Mouse (Mus musculus) embryonic stem cell, embryonic (primary cell): Measurements from ENCODE around the gene Tfap4.

ENCODE experiments used
- CTCF ChIA-PET, 4 experiments: fragments of 300-600 bp in 2 of 4; fragments of 350-600 bp in 2 of 4; sonication (Branson Sonifier 250); formaldehyde crosslinking; loops; one replicate each; lab custom pipeline; 2022; ENCODE audit warnings: inconsistent platforms in 2 of 4; lab: Charles Lee
- POLR2A ChIA-PET, 4 experiments: fragments of 300-600 bp in 2 of 4; fragments of 350-600 bp in 2 of 4; sonication (Branson Sonifier 250); formaldehyde crosslinking; loops; one replicate each; lab custom pipeline; 2022; ENCODE audit warnings: antibody characterized with exemption in 4 of 4, inconsistent platforms in 1 of 4; lab: Charles Lee

Tfap4 gene

GRCm38 (mm10) chr16:4583807-4584206 lies 24.2 kb upstream of the Tfap4 start:
- CTCF ChIA-PET = interaction anchor here (0.6 to 3.4 kb wide), 5 partner anchors 23 to 26 kb away, joined by 3 to 36 read pairs (median 4); partner anchors contain the start of gene Tfap4 (in 1 of the 4)
- POLR2A ChIA-PET = interaction anchor here in 3 of 4 experiments (0.7 to 8.7 kb wide), 12 partner anchors 7 to 381 kb away, joined by 3 to 151 read pairs (median 4); partner anchors contain the start of genes Tfap4 (in 2 of the 3) and Pam16 (in 1 of the 3)

GRCm38 (mm10) chr16:4581179-4581578 lies 21.5 kb upstream of the Tfap4 start:
- POLR2A ChIA-PET = interaction anchor here in 3 of 4 experiments (0.7 to 8.7 kb wide), 9 partner anchors 12 to 174 kb away, joined by 3 to 151 read pairs (median 6); partner anchors contain the start of genes Glis2 (in 2 of the 3) and Tfap4 (in 2 of the 3)
- CTCF ChIA-PET = interaction anchor here (0.6 to 7.0 kb wide), 5 partner anchors 12 to 513 kb away, joined by 3 to 54 read pairs (median 3); no protein-coding TSS in a partner anchor

GRCm38 (mm10) chr16:4578630-4579029 lies 19.0 kb upstream of the Tfap4 start:
- CTCF ChIA-PET = interaction anchor here (0.6 to 7.0 kb wide), 31 partner anchors 8 to 335 kb away, joined by 3 to 54 read pairs (median 5); partner anchors contain the start of genes Tfap4 (in 2 of the 4) and Glis2 (in 1 of the 4)
- POLR2A ChIA-PET = interaction anchor here in 3 of 4 experiments (0.5 to 7.6 kb wide), 29 partner anchors 8 to 205 kb away, joined by 3 to 92 read pairs (median 5); partner anchors contain the start of genes Glis2 (in 2 of the 3), Pam16 (in 2 of the 3), Tfap4 (in 2 of the 3) and Srl (in 1 of the 3)

- ChIA-PET CTCF (interaction anchor here (0.6 to 7.0 kb wide), 27 partner anchors 9 to 273 kb away, joined by 3 to 54 read pairs (median 5); partner anchors contain the start of genes Tfap4 (in 2 of the 4) and Srl (in 1 of the 4)), POLR2A (interaction anchor here in 3 of 4 experiments (0.6 to 7.6 kb wide), 25 partner anchors 9 to 103 kb away, joined by 3 to 92 read pairs (median 5); partner anchors contain the start of genes Tfap4 (in 2 of the 3), Coro7 (in 1 of the 3), Glis2 (in 1 of the 3) and Pam16 (in 1 of the 3))
These were observed 17.2 kb upstream of the Tfap4 start for GRCm38 (mm10) chr16:4576873-4577272.

DNA sequence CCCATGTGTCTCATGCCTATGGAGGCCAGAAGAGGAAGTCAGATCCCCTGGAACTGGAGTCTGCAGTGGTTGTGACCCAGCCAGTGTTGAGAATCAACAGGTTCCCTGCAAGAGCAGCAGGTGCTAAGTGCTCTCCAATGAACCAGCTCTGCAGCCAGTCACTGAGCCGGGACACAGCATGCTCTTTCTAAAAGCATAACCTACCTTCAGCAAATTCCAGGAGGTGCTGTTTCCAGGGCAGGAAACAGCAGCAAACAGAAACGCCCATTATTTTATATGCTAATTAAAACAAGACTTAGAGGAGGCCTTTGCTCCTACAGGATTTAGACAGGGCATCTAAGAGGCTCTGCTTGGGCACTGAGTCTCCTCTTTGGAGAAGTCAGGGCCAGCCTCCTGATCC lies 16.4 kb upstream of the Tfap4 start:
- ChIA-PET CTCF (interaction anchor here in 3 of 4 experiments (0.7 to 7.0 kb wide), 14 partner anchors 8 to 91 kb away, joined by 3 to 54 read pairs (median 6); partner anchors contain the start of genes Srl (in 1 of the 3) and Tfap4 (in 1 of the 3)), POLR2A (interaction anchor here in 2 of 4 experiments (1.0 to 7.6 kb wide), 15 partner anchors 10 to 104 kb away, joined by 3 to 92 read pairs (median 7); partner anchors contain the start of genes Tfap4 (in 2 of the 2), Coro7 (in 1 of the 2), Glis2 (in 1 of the 2) and Pam16 (in 1 of the 2))

DNA sequence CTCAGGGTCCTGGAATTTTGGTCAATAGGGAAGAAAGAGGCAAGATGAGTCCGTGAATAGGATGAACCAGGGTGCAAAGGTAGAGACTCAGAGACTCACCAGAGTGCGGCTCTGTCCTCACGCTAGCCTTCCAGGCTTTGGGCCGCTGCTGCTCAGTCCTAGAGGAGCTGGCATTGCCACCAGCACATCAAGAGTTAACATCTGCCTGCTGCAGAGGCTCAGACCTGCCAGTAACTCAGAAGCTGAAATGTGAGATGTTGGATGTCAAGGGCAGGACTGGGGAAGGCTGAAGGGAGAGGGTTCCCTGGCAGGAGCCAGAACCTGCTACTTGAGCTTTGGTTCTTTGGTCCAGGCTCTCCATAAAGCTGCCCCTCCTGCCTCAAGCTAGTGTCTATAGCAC lies 11.1 kb upstream of the Tfap4 start:
- ChIA-PET POLR2A (interaction anchor here in 2 of 4 experiments (0.9 to 22.9 kb wide), 6 partner anchors 11 to 54 kb away, joined by 3 to 632 read pairs (median 28); partner anchors contain the start of genes Pam16 (in 2 of the 2), Tfap4 (in 2 of the 2) and Glis2 (in 1 of the 2)), CTCF (interaction anchor here in 3 of 4 experiments (0.7 to 6.1 kb wide), 8 partner anchors 10 to 96 kb away, joined by 3 to 72 read pairs (median 3); partner anchors contain the start of gene Tfap4 (in 1 of the 3))

DNA sequence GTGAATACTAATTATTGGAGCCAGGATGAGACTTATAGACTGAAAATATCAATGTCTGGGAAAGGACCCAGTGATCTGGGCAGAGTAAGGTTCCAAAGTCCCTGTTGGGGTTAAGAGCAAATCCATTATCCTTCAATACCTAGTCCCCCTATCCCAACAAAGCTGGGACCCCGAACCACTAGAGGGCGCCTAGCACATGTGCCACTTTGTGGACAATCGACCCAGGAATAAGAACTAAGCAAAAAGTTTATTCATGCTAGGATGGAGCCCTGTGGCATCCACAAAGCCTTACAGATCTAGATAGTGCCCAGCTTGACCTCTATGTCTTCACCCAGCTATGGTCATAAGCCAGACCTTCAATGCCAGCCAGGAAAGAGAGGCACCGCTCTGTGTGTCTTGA lies 8.3 kb upstream of the Tfap4 start:
- ChIA-PET POLR2A (interaction anchor here (0.7 to 22.9 kb wide), 28 partner anchors 9 to 99 kb away, joined by 3 to 632 read pairs (median 5); partner anchors contain the start of genes Tfap4 (in 4 of the 4), Srl (in 2 of the 4), Glis2 (in 1 of the 4) and Pam16 (in 1 of the 4)), CTCF (interaction anchor here (0.5 to 6.1 kb wide), 52 partner anchors 8 to 1573 kb away, joined by 3 to 72 read pairs (median 5); partner anchors contain the start of genes Tfap4 (in 2 of the 4) and Srl (in 1 of the 4))

DNA sequence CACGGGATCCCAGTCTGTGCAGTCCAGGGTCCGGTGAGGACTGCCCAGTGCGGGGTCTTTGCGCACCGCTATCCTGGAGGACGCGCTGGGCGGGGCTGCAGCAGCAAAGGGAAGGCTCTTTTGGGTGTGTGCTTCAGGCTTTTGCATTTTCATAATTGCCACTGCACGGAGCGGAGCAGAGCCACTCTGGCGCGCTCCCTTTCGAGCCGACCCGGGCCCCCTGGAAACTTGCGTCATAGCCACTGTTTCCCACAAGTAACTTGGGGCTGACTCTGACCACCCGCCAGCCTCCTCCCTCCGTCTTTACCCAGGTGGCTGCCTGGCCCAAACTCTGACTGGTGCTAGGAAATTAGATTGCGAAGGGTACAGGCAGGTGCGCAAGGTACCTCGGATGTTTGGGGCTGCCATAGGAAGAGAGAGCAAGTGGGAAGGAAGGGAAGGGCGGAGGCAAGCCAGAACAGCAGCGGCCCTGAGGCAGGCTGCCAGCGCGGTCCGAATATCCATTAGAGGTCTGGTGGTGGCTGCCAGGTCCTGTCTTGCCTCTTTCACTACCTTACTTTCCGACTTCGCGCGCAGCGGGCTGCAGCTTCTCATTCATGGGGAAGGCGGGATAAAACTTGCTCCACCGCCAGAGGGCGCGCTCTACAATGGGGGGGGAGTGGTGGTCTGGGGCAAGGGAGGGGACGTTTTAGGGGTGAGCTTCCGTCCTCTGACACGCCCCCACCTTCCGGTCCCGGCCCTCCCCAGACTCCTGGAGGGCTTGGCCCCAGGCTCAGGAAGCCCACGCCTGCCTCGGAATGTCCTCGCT lies 695 bp upstream of the Tfap4 start:
- ChIA-PET CTCF (interaction anchor here (0.6 to 5.4 kb wide), 107 partner anchors 8 to 826 kb away, joined by 3 to 63 read pairs (median 4); partner anchors contain the start of genes Srl (in 3 of the 4), Cdip1 (in 2 of the 4), Coro7 (in 2 of the 4) and Pam16 (in 2 of the 4)), POLR2A (interaction anchor here (0.6 to 22.9 kb wide), 97 partner anchors 8 to 713 kb away, joined by 3 to 632 read pairs (median 5); partner anchors contain the start of genes Pam16 (in 4 of the 4), Glis2 (in 3 of the 4), Hmox2 (in 3 of the 4) and Srl (in 3 of the 4))

DNA sequence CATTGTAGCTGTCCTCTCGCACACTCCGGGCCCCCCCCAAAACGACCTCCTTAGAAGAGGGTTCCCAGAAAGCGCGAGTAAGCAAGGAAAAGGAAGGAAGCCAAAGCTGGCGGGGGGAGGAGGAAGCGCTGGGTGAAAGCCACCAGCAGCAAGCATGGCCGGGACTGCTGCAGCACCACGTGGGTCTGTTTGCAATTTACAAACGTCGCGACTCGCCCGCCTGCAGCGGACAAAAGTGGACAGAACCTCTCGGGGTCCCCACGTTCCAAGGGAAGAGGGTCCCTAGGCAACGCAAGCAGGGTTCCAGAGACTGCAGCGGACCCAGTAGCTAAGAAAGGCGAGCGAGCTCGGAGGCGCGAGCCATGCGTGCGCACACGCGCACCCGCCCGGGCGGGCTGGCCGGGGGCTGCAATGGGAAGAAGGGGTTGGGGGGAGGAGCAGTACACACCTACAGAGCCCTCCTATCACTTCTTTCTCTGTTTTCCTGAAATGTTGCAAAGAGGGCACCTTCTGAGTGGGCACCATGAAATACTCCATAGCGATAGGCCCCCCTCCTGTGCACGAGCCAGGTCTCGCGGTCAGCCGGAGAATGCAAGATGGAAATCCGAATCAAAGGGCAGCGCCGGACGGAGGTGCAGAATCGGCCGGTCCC lies 548 bp downstream of the Tfap4 start:
- ChIA-PET POLR2A (interaction anchor here (0.6 to 22.9 kb wide), 111 partner anchors 7 to 712 kb away, joined by 3 to 632 read pairs (median 5); partner anchors contain the start of genes Pam16 (in 4 of the 4), Srl (in 4 of the 4), Ubald1 (in 3 of the 4) and Coro7 (in 2 of the 4)), CTCF (interaction anchor here (0.6 to 5.4 kb wide), 68 partner anchors 7 to 1921 kb away, joined by 3 to 63 read pairs (median 5); partner anchors contain the start of genes Srl (in 3 of the 4), Cdip1 (in 1 of the 4), Hmox2 (in 1 of the 4) and Pam16 (in 1 of the 4))

GRCm38 (mm10) chr16:4558384-4558979 lies 1.2 kb downstream of the Tfap4 start:
- CTCF ChIA-PET = interaction anchor here (0.6 to 5.4 kb wide), 26 partner anchors 7 to 1922 kb away, joined by 3 to 63 read pairs (median 7); partner anchors contain the start of genes Srl (in 3 of the 4) and Pam16 (in 1 of the 4)
- POLR2A ChIA-PET = interaction anchor here (0.6 to 22.9 kb wide), 98 partner anchors 7 to 711 kb away, joined by 3 to 632 read pairs (median 5); partner anchors contain the start of genes Pam16 (in 4 of the 4), Srl (in 4 of the 4), Ubald1 (in 3 of the 4) and Coro7 (in 2 of the 4)

- ChIA-PET CTCF (interaction anchor here (0.7 to 5.4 kb wide), 20 partner anchors 9 to 109 kb away, joined by 3 to 63 read pairs (median 7); partner anchors contain the start of gene Srl (in 3 of the 4)), POLR2A (interaction anchor here (0.6 to 22.9 kb wide), 87 partner anchors 9 to 710 kb away, joined by 3 to 632 read pairs (median 6); partner anchors contain the start of genes Pam16 (in 4 of the 4), Srl (in 3 of the 4), Ubald1 (in 3 of the 4) and Glis2 (in 2 of the 4))
These were observed 1.7 kb downstream of the Tfap4 start for GRCm38 (mm10) chr16:4557949-4558348.

- POLR2A ChIA-PET = interaction anchor here (0.5 to 22.9 kb wide), 39 partner anchors 8 to 685 kb away, joined by 3 to 632 read pairs (median 4); partner anchors contain the start of genes Pam16 (in 2 of the 4), Srl (in 2 of the 4), Ubald1 (in 2 of the 4) and 1700037C18Rik (in 1 of the 4)
- CTCF ChIA-PET = interaction anchor here (0.5 to 5.4 kb wide), 9 partner anchors 15 to 110 kb away, joined by 3 to 63 read pairs (median 7); partner anchors contain the start of genes Glis2 (in 1 of the 4) and Srl (in 1 of the 4)
These were observed 2.6 kb downstream of the Tfap4 start for GRCm38 (mm10) chr16:4557085-4557484.

GRCm38 (mm10) chr16:4555555-4555954 lies 4.1 kb downstream of the Tfap4 start:
- ChIA-PET CTCF (interaction anchor here in 3 of 4 experiments (0.6 to 2.8 kb wide), 11 partner anchors 10 to 239 kb away, joined by 3 to 11 read pairs (median 4); partner anchors contain the start of gene Srl (in 1 of the 3)), POLR2A (interaction anchor here in 3 of 4 experiments (0.6 to 22.9 kb wide), 15 partner anchors 7 to 325 kb away, joined by 3 to 632 read pairs (median 6); partner anchors contain the start of genes Srl (in 3 of the 3), Glis2 (in 1 of the 3), Pam16 (in 1 of the 3) and Ubald1 (in 1 of the 3))

- POLR2A ChIA-PET = interaction anchor here in 3 of 4 experiments (0.7 to 22.9 kb wide), 23 partner anchors 7 to 645 kb away, joined by 3 to 632 read pairs (median 5); partner anchors contain the start of genes Srl (in 2 of the 3), Glis2 (in 1 of the 3), Pam16 (in 1 of the 3) and Tfap4 (in 1 of the 3)
- CTCF ChIA-PET = interaction anchor here (0.6 to 3.1 kb wide), 22 partner anchors 7 to 360 kb away, joined by 3 to 61 read pairs (median 4); partner anchors contain the start of genes Srl (in 2 of the 4) and Tfap4 (in 2 of the 4)
These were observed 6.7 kb downstream of the Tfap4 start for GRCm38 (mm10) chr16:4552829-4553550.
